Mouse (Mus musculus) olfactory bulb, adult 2 months (tissue): ENCODE measurements around the gene Cubn.

Experiments used
- CTCF ChIP-seq: fragments of 200-500 bp; IDR thresholded peaks from 2 replicates; pipeline ENCODE4 v1.5.1; 2012; ENCODE audit warnings: low read depth, mild to moderate bottlenecking, low read length, moderate library complexity; ENCODE audit not compliant: insufficient read depth
- POLR2A ChIP-seq: fragments of 200-500 bp; IDR thresholded peaks from 2 replicates; pipeline ENCODE4 v1.6.1; 2012; ENCODE audit warnings: mild to moderate bottlenecking, low read depth, low read length, moderate library complexity; ENCODE audit not compliant: insufficient read depth

GRCm38 (mm10) chr2:13229686-13230085 lies 261.9 kb downstream of the Cubn start:
- no peak for TF ChIP-seq POLR2A
- TF ChIP-seq CTCF: no peak
